Mouse (Mus musculus) left cerebral cortex, postnatal 14 days (tissue): ENCODE data around the gene Spast. TPM values are rescaled to one million over a fixed set of nuclear protein-coding genes. Genes with fewer than 3 reads are reported as not detected.
A peak's percentile ranks its signal among the peaks of the same experiment; 100 is the strongest.
"Not testable (repeated sequence)": the region's sequence is repeated elsewhere in the genome, so short reads cannot be mapped to it uniquely, and the experiment has no call there.

Experiments
- DNase-seq, 2 experiments: peaks; one replicate each; pipeline ENCODE4 v3.0.0; 2021 to 2022; ENCODE audit warnings: low spot score in 2 of 2, mixed read lengths in 1 of 2
- intact Hi-C: fragments of 180-260 bp; cut with DNase I; formaldehyde crosslinking; loops from one replicate; pipeline ENCODE4 v1.15.1; 2025
- long read RNA-seq, 2 experiments: library from polyadenylated mRNA; stranded (forward); transcript quantifications; one replicate each; pipeline ENCODE4 v2.0.0; 2021
- total RNA-seq, 2 experiments: library from RNA; stranded (reverse); gene quantifications; 2 replicates each; pipeline ENCODE4 v1.2.3; 2021

Gene Spast
- total RNA-seq: 10 to 100 TPM; 61.4 to 70.0 TPM
- long read RNA-seq, experiment 1, full-length matches to known transcripts: 32 of 44 reads
- long read RNA-seq, experiment 1, partial matches to known transcripts: 2 of 44 reads
- long read RNA-seq, experiment 1, other reads (novel, unspliced or antisense): 10 of 44 reads
- long read RNA-seq, experiment 2, full-length matches to known transcripts: 27 of 35 reads
- long read RNA-seq, experiment 2, partial matches to known transcripts: 2 of 35 reads
- long read RNA-seq, experiment 2, other reads (novel, unspliced or antisense): 6 of 35 reads

GRCm38 (mm10) chr17:74338937-74339804 lies at the start of gene Spast:
Gene Spast (plus strand): TSS chr17:74338987.
- intact Hi-C loops: no loop called here
- DNase-seq: peak; percentile 30 to 55

GRCm38 (mm10) chr17:74290198-74290597 lies 48.6 kb upstream of the Spast start:
- no peak for DNase-seq
- intact Hi-C loops: loop anchor here (10.0 kb wide), 1 partner anchor 265 kb away; no protein-coding TSS in a partner anchor

GRCm38 (mm10) chr17:74290869-74291268 lies 47.9 kb upstream of the Spast start:
- intact Hi-C loops: loop anchor here (10.0 kb wide), 1 partner anchor 266 kb away; no protein-coding TSS in a partner anchor
- DNase-seq: no peak

GRCm38 (mm10) chr17:74291640-74292361 lies 47.0 kb upstream of the Spast start:
- no peak for DNase-seq
- intact Hi-C loops: loop anchor here (10.0 kb wide), 1 partner anchor 267 kb away; no protein-coding TSS in a partner anchor

GRCm38 (mm10) chr17:74293687-74294425 lies 44.9 kb upstream of the Spast start:
- intact Hi-C loops: loop anchor here (10.0 kb wide), 1 partner anchor 269 kb away; no protein-coding TSS in a partner anchor
- peak; percentile 18 to 25 for DNase-seq

GRCm38 (mm10) chr17:74294426-74295025 lies 44.3 kb upstream of the Spast start:
- intact Hi-C loops: loop anchor here (10.0 kb wide), 1 partner anchor 270 kb away; no protein-coding TSS in a partner anchor
- DNase-seq: peak; percentile 52 to 71

GRCm38 (mm10) chr17:74295026-74295970 lies 43.5 kb upstream of the Spast start, which contains the start of gene Memo1:
Gene Memo1 (minus strand): TSS chr17:74295521.
- peak; percentile 85 to 88 for DNase-seq
- intact Hi-C loops: loop anchor here (10.0 kb wide), 1 partner anchor 270 kb away; no protein-coding TSS in a partner anchor

GRCm38 (mm10) chr17:74296076-74296823 lies 42.5 kb upstream of the Spast start:
- intact Hi-C loops: loop anchor here (10.0 kb wide), 1 partner anchor 271 kb away; no protein-coding TSS in a partner anchor
- peak in 1 of 2 experiments; percentile 23 for DNase-seq

GRCm38 (mm10) chr17:74296991-74297390 lies 41.8 kb upstream of the Spast start:
- DNase-seq: not testable (repeated sequence)
- intact Hi-C loops: loop anchor here (10.0 kb wide), 1 partner anchor 272 kb away; no protein-coding TSS in a partner anchor

- intact Hi-C loops: no loop called here
Observed at GRCm38 (mm10) chr17:74300089-74300488, 38.7 kb upstream of the Spast start.

GRCm38 (mm10) chr17:74304060-74304459 lies 34.7 kb upstream of the Spast start:
- no peak for DNase-seq
- intact Hi-C loops: no loop called here

More at GRCm38 (mm10) chr17:74300089-74300488, 38.7 kb upstream of the Spast start:
- no peak for DNase-seq

- no peak for DNase-seq
- intact Hi-C loops: no loop called here
Observed at GRCm38 (mm10) chr17:74305616-74306015, 33.2 kb upstream of the Spast start.

GRCm38 (mm10) chr17:74306021-74306420 lies 32.8 kb upstream of the Spast start:
- no peak for DNase-seq
- intact Hi-C loops: no loop called here

- DNase-seq: peak in 1 of 2 experiments; percentile 21
- intact Hi-C loops: no loop called here
Observed at GRCm38 (mm10) chr17:74315445-74316308, 23.1 kb upstream of the Spast start.

- intact Hi-C loops: no loop called here
- peak; percentile 87 to 89 for DNase-seq
Observed at GRCm38 (mm10) chr17:74316309-74316863, 22.4 kb upstream of the Spast start.
